Mouse (Mus musculus): ENCODE results near the gene Prss36. TPM values are rescaled to one million over a fixed set of nuclear protein-coding genes. Genes with fewer than 3 reads are reported as not detected.

Gene Prss36
- total and polyA plus RNA-seq, 3 experiments = 1.7 to 5.1 TPM; not detected in 1

GRCm38 (mm10) chr7:127925252-127925651 lies 21.3 kb downstream of the Prss36 start:
- Histone ChIP-seq H3K9ac (ENCODE audit: control insufficient read depth, low read depth, low read length, poor library complexity, severe bottlenecking) (no peak overlapping the region), H3K36me3 (ENCODE audit: control insufficient read depth in 1 of 2, insufficient read depth in 2 of 2, low read length in 2 of 2) (peaks cover 2 to 17% of the 10 kb centered on the region in 2 experiments), H3K4me3 (ENCODE audit: control insufficient read depth in 1 of 2, insufficient read depth in 1 of 2, low read depth in 2 of 2, low read length in 2 of 2) (no peak overlapping the region), H3K79me2 (ENCODE audit: control insufficient read depth, insufficient read depth, low read length, poor library complexity) (no peaks in the 10 kb centered on the region), H3K27me3 (ENCODE audit: control insufficient read depth in 1 of 2, insufficient read depth in 2 of 2, low read length in 2 of 2) (no peaks in the 10 kb centered on the region), H3K4me1 (ENCODE audit: control insufficient read depth in 1 of 2, insufficient read depth in 2 of 2, low read length in 2 of 2) (peaks cover 0 to 26% of the 10 kb centered on the region in 2 experiments; a peak in 2 of 4 replicates), H3K27ac (ENCODE audit: control insufficient read depth, low read depth, low read length) (no peak overlapping the region), H3K9me3 (replicated peaks; ENCODE audit: insufficient read depth, low read length) (no peaks in the 10 kb centered on the region)
- TF ChIP-seq GABPA (IDR thresholded peaks at IDR 0.05; ENCODE audit: low read depth, low read length) (no peak), UBTF (IDR thresholded peaks at IDR 0.05; ENCODE audit: borderline replicate concordance, insufficient read depth, low read depth, low read length) (no peak), MEF2A (IDR thresholded peaks at IDR 0.05; ENCODE audit: extremely low read depth, insufficient replicate concordance, low read depth, low read length, poor library complexity, severe bottlenecking) (no peak), NRF1 (IDR thresholded peaks at IDR 0.05; ENCODE audit: insufficient read depth, low read depth, low read length, poor library complexity, severe bottlenecking) (no peak), MYB (IDR thresholded peaks at IDR 0.05; ENCODE audit: low read depth, low read length) (no peak), ELF1 (IDR thresholded peaks at IDR 0.05; ENCODE audit: low read depth, low read length) (no peak), E2F4 (IDR thresholded peaks at IDR 0.05; ENCODE audit: borderline replicate concordance, low read depth, low read length) (no peak), MAZ (IDR thresholded peaks at IDR 0.05; ENCODE audit: low read depth, low read length) (no peak), CHD2 (IDR thresholded peaks at IDR 0.05; ENCODE audit: low read length) (no peak), SMC3 (IDR thresholded peaks at IDR 0.05; ENCODE audit: low read depth, low read length) (no peak), SIN3A (IDR thresholded peaks at IDR 0.05; ENCODE audit: low read length) (no peak)
- no peak for DNase-seq (ENCODE audit: low read depth, low spot score)

GRCm38 (mm10) chr7:127923714-127924113 lies 22.8 kb downstream of the Prss36 start:
- no peak for DNase-seq (ENCODE audit: low read depth, low spot score)
- Histone ChIP-seq H3K9me3 (replicated peaks; ENCODE audit: insufficient read depth, low read length) (no peaks in the 10 kb centered on the region), H3K4me3 (ENCODE audit: control insufficient read depth in 1 of 2, insufficient read depth in 1 of 2, low read depth in 2 of 2, low read length in 2 of 2) (no peak overlapping the region), H3K9ac (ENCODE audit: control insufficient read depth, low read depth, low read length, poor library complexity, severe bottlenecking) (no peak overlapping the region), H3K36me3 (ENCODE audit: control insufficient read depth in 1 of 2, insufficient read depth in 2 of 2, low read length in 2 of 2) (peaks cover 2 to 15% of the 10 kb centered on the region in 2 experiments), H3K4me1 (ENCODE audit: control insufficient read depth in 1 of 2, insufficient read depth in 2 of 2, low read length in 2 of 2) (peaks cover 0 to 13% of the 10 kb centered on the region in 2 experiments; a peak in 2 of 4 replicates), H3K79me2 (ENCODE audit: control insufficient read depth, insufficient read depth, low read length, poor library complexity) (no peaks in the 10 kb centered on the region), H3K27ac (ENCODE audit: control insufficient read depth, low read depth, low read length) (no peak overlapping the region), H3K27me3 (ENCODE audit: control insufficient read depth in 1 of 2, insufficient read depth in 2 of 2, low read length in 2 of 2) (no peaks in the 10 kb centered on the region)
- TF ChIP-seq NELFE (IDR thresholded peaks at IDR 0.05; ENCODE audit: low read depth, low read length) (no peak), ZKSCAN1 (IDR thresholded peaks at IDR 0.05; ENCODE audit: low read depth, low read length) (no peak), E2F4 (IDR thresholded peaks at IDR 0.05; ENCODE audit: borderline replicate concordance, low read depth, low read length) (no peak), MAFK (IDR thresholded peaks at IDR 0.05; ENCODE audit: borderline replicate concordance, low read depth, low read length) (no peak), SMC3 (IDR thresholded peaks at IDR 0.05; ENCODE audit: low read depth, low read length) (no peak)

All from MEL (cell line).